Comparison of ENCODE assay signal across 28 mouse cellular contexts in genomic region chr9:101105735-101106134, GRCm38 (mm10).
"Had no signal": no experiment of that assay in that cellular context is flagged by ENCODE, and none has a peak within 500 bp of the region (broad histone marks: within the 10 kb centered on the region; RNA-seq: fewer than 3 reads in every experiment).

No protein-coding gene starts in this region.

- H3K4me3 ChIP-seq: embryonic facial prominence, embryonic 10.5 days; embryonic facial prominence, embryonic 12.5 days; embryonic facial prominence, embryonic 13.5 days; embryonic facial prominence, embryonic 15.5 days; erythroblast, embryonic 14.5 days; forebrain, embryonic 10.5 days; forebrain, embryonic 12.5 days; forebrain, embryonic 13.5 days; forebrain, embryonic 15.5 days; gastrocnemius, adult 2 months; heart, adult 2 months had no signal

- ATAC-seq: forebrain, embryonic 13.5 days; forebrain, embryonic 14.5 days; forebrain, embryonic 15.5 days; forebrain, embryonic 16.5 days; forebrain, postnatal 0 days had no signal

- H3K27me3 ChIP-seq: embryonic facial prominence, embryonic 12.5 days; embryonic facial prominence, embryonic 13.5 days; embryonic facial prominence, embryonic 15.5 days; forebrain, embryonic 12.5 days; forebrain, embryonic 13.5 days; forebrain, embryonic 15.5 days had no signal

- H3K27ac ChIP-seq: embryonic facial prominence, embryonic 10.5 days; embryonic facial prominence, embryonic 12.5 days; embryonic facial prominence, embryonic 13.5 days; embryonic facial prominence, embryonic 15.5 days; forebrain, embryonic 10.5 days; forebrain, embryonic 12.5 days; forebrain, embryonic 13.5 days; forebrain, embryonic 15.5 days; gastrocnemius, adult 2 months; heart, adult 2 months had no signal

- H3K4me2 ChIP-seq: embryonic facial prominence, embryonic 12.5 days; embryonic facial prominence, embryonic 13.5 days; embryonic facial prominence, embryonic 15.5 days; forebrain, embryonic 12.5 days; forebrain, embryonic 13.5 days; forebrain, embryonic 15.5 days had no signal

- H3K9ac ChIP-seq: embryonic facial prominence, embryonic 12.5 days; embryonic facial prominence, embryonic 13.5 days; embryonic facial prominence, embryonic 15.5 days; forebrain, embryonic 12.5 days; forebrain, embryonic 13.5 days; forebrain, embryonic 15.5 days; forebrain, postnatal 0 days had no signal

- H3K9me3 ChIP-seq: embryonic facial prominence, embryonic 10.5 days; embryonic facial prominence, embryonic 12.5 days; embryonic facial prominence, embryonic 13.5 days; embryonic facial prominence, embryonic 15.5 days; forebrain, embryonic 10.5 days; forebrain, embryonic 12.5 days; forebrain, embryonic 13.5 days; forebrain, embryonic 15.5 days had no signal

- DNase-seq: cerebellum, adult 2 months; cerebellum, adult 8-10 months; cerebellum, adult 9-10 months; cerebellum, adult 9-11 months; cerebellum, postnatal 10 days; cerebellum, postnatal 14 days; cerebellum, postnatal 25 days; cerebellum, postnatal 36 days; embryo, embryonic 11 days; forebrain, postnatal 0 days; gastrocnemius, adult 2 months; gastrocnemius, postnatal 10 days; gastrocnemius, postnatal 14 days; gastrocnemius, postnatal 25 days; gastrocnemius, postnatal 36 days; heart, adult 18-20 months; heart, adult 2 months had no signal

- H3K4me1 ChIP-seq: embryonic facial prominence, embryonic 10.5 days; embryonic facial prominence, embryonic 12.5 days; embryonic facial prominence, embryonic 13.5 days; embryonic facial prominence, embryonic 15.5 days; forebrain, embryonic 10.5 days; forebrain, embryonic 12.5 days; forebrain, embryonic 13.5 days; forebrain, embryonic 15.5 days had no signal
